Mouse (Mus musculus): ENCODE results near the gene Cpa2. TPM values are rescaled to one million over a fixed set of nuclear protein-coding genes. Genes with fewer than 3 reads are reported as not detected.

Cpa2 gene
- polyA plus RNA-seq, 1 experiment from 2014 or later = 765 TPM

- Histone ChIP-seq H3K36me3 (no peaks in the 10 kb centered on the region), H3K4me1 (peaks cover 26% of the 10 kb centered on the region), H3K27ac (no peak overlapping the region), H3K4me2 (no peak overlapping the region), H3K9me3 (no peaks in the 10 kb centered on the region), H3K9ac (no peak overlapping the region), H3K27me3 (replicated peaks) (no peaks in the 10 kb centered on the region), H3K4me3 (replicated peaks) (no peak overlapping the region)
- WGBS = 76% methylated on average over 7 of the region's 7 CpGs
- ATAC-seq (ENCODE audit: insufficient read depth, low FRiP score, low read depth) = no peak
Measured at GRCm38 (mm10) chr6:30550496-30551192, 9.3 kb downstream of the Cpa2 start.

GRCm38 (mm10) chr6:30551193-30551515 lies 9.8 kb downstream of the Cpa2 start:
- Histone ChIP-seq H3K27ac (no peak overlapping the region), H3K9me3 (no peaks in the 10 kb centered on the region), H3K9ac (no peak overlapping the region), H3K4me3 (replicated peaks) (no peak overlapping the region), H3K4me2 (no peak overlapping the region), H3K4me1 (peaks cover 23% of the 10 kb centered on the region), H3K27me3 (replicated peaks) (no peaks in the 10 kb centered on the region), H3K36me3 (no peaks in the 10 kb centered on the region)
- no peak for ATAC-seq (ENCODE audit: insufficient read depth, low FRiP score, low read depth)

- Histone ChIP-seq H3K4me3 (replicated peaks) (no peak overlapping the region), H3K27ac (no peak overlapping the region), H3K36me3 (no peaks in the 10 kb centered on the region), H3K4me2 (peak overlapping the region; percentile 32), H3K9ac (no peak overlapping the region), H3K4me1 (peaks cover 18% of the 10 kb centered on the region), H3K27me3 (replicated peaks) (no peaks in the 10 kb centered on the region), H3K9me3 (no peaks in the 10 kb centered on the region)
- no peak for ATAC-seq (ENCODE audit: insufficient read depth, low FRiP score, low read depth)
- whole genome bisulfite sequencing = 33% methylated on average over 23 of the region's 23 CpGs
Measured at GRCm38 (mm10) chr6:30551644-30552580, 10.5 kb downstream of the Cpa2 start.

DNA sequence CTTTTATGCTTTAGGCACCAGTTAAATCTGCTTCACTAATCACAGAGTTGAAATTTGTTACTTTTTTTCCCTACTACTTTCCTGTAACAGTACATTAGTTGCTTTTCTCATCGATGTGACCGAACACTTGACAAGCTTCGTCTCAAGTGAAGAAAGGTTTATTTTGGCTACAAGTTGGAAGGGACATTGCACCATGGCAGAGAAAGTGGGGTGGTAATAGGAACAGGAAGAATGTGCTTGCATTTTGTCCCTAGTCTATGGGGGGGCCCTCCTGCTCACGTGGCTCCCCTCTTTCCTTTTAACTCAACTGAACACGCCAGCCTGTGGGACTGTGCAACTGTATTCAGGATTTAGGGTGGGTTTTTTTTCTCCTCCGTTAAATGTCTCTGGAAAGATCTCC lies 11.2 kb downstream of the Cpa2 start:
- Histone ChIP-seq H3K9ac (no peak overlapping the region), H3K27ac (peak overlapping the region; percentile 16; the same call in 1 of the 2 replicates), H3K36me3 (no peaks in the 10 kb centered on the region), H3K4me1 (peaks cover 16% of the 10 kb centered on the region), H3K27me3 (replicated peaks) (no peaks in the 10 kb centered on the region), H3K4me3 (replicated peaks) (no peak overlapping the region), H3K9me3 (no peaks in the 10 kb centered on the region), H3K4me2 (no peak overlapping the region)
- WGBS = 54% methylated on average over 6 of the region's 6 CpGs
- no peak for ATAC-seq (ENCODE audit: insufficient read depth, low FRiP score, low read depth)

DNA sequence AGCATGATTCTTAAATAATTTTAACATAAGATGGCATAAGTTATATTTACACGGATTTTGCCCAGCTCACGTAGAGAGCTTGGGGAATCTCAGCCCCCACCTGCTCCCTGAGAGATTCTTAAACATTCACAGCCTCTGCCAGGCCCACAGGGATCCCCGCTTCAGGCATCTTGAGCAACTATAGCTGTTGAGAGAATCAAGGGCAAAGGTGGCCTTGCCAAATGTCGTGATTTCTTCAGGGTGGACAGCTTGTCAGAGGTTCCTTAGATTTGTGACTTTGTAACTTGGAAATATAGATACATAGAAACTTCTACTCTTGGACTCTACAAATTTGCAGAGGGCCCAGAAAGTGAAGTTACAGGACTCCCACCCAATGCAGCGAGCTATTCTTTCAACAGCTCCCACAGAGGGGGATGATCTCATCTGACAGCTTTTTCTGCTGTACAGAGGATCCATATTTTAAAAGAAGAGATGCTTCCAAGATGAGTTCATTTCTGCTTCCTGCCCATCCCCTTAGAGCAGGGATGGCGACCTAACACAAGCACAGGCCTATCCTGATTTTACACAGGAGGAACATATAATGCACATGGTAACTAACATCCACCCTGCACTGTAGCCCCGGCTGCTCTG lies 12.1 kb downstream of the Cpa2 start:
- H3K27ac ChIP-seq = 0 out of 2 replicates have a peak overlapping the region, but pooled peaks have one; percentile 16
- no peaks in the 10 kb centered on the region for H3K36me3 ChIP-seq
- 73% methylated on average over 7 of the region's 7 CpGs for WGBS
- H3K4me2 ChIP-seq = no peak overlapping the region
- no peaks in the 10 kb centered on the region for H3K27me3 ChIP-seq (replicated peaks)
- no peak for ATAC-seq (ENCODE audit: insufficient read depth, low FRiP score, low read depth)
- peaks cover 14% of the 10 kb centered on the region for H3K4me1 ChIP-seq
- no peak overlapping the region for H3K4me3 ChIP-seq (replicated peaks)
- H3K9ac ChIP-seq = no peak overlapping the region
- H3K9me3 ChIP-seq = no peaks in the 10 kb centered on the region

GRCm38 (mm10) chr6:30554092-30554491 lies 12.7 kb downstream of the Cpa2 start:
- no peak overlapping the region for H3K4me2 ChIP-seq
- peaks cover 11% of the 10 kb centered on the region for H3K4me1 ChIP-seq
- no peak overlapping the region for H3K27ac ChIP-seq
- 89% methylated on average over 5 of the region's 5 CpGs for WGBS
- no peak for ATAC-seq (ENCODE audit: insufficient read depth, low FRiP score, low read depth)
- no peaks in the 10 kb centered on the region for H3K27me3 ChIP-seq (replicated peaks)
- H3K36me3 ChIP-seq = no peaks in the 10 kb centered on the region
- no peaks in the 10 kb centered on the region for H3K9me3 ChIP-seq
- no peak overlapping the region for H3K9ac ChIP-seq
- H3K4me3 ChIP-seq (replicated peaks) = no peak overlapping the region

GRCm38 (mm10) chr6:30554621-30555170 lies 13.3 kb downstream of the Cpa2 start:
- H3K4me3 ChIP-seq (replicated peaks) = no peak overlapping the region
- H3K4me2 ChIP-seq = no peak overlapping the region
- H3K27me3 ChIP-seq (replicated peaks) = no peaks in the 10 kb centered on the region
- WGBS = 89% methylated on average over 5 of the region's 5 CpGs
- no peak overlapping the region for H3K9ac ChIP-seq
- no peaks in the 10 kb centered on the region for H3K9me3 ChIP-seq
- ATAC-seq (ENCODE audit: insufficient read depth, low FRiP score, low read depth) = no peak
- peaks cover 6% of the 10 kb centered on the region; the same call in 1 of the 2 replicates for H3K4me1 ChIP-seq
- H3K36me3 ChIP-seq = no peaks in the 10 kb centered on the region
- H3K27ac ChIP-seq = no peak overlapping the region

DNA sequence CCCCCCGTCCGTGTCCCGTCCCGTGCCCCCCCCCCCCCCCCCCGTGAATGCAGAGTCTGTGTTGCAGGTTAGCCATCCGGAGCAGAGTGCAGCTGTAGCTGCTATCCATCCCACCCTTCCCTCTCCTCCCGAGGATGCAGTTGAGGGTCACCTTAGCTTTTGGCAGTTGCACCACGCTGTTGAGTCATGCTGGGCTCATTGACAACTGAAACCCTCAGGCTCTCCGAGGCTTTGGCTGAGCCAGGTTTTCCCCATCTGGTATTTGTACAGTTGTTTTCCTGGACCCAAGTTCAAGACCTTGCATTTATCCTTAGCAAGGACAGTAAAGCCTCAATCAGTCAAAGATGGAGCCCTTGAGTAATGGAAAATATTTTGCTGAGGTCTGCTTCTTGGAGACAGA lies 14.7 kb downstream of the Cpa2 start:
- WGBS = 19% methylated on average over 4 of the region's 9 CpGs
- no peak for ATAC-seq (ENCODE audit: insufficient read depth, low FRiP score, low read depth)

GRCm38 (mm10) chr6:30559726-30560125 lies 18.3 kb downstream of the Cpa2 start:
- Histone ChIP-seq H3K9me3 (no peaks in the 10 kb centered on the region), H3K36me3 (no peaks in the 10 kb centered on the region), H3K27ac (no peak overlapping the region), H3K27me3 (replicated peaks) (no peaks in the 10 kb centered on the region), H3K4me3 (replicated peaks) (no peak overlapping the region), H3K9ac (no peak overlapping the region), H3K4me1 (no peaks in the 10 kb centered on the region), H3K4me2 (no peak overlapping the region)
- 74% methylated on average over 1 of the region's 1 CpGs for WGBS
- no peak for ATAC-seq (ENCODE audit: insufficient read depth, low FRiP score, low read depth)

More for the DNA sequence above, 14.7 kb downstream of the Cpa2 start:
- Histone ChIP-seq H3K27ac (no peak overlapping the region), H3K36me3 (no peaks in the 10 kb centered on the region), H3K4me1 (peaks cover 6% of the 10 kb centered on the region; the same call in 1 of the 2 replicates), H3K4me3 (replicated peaks) (no peak overlapping the region), H3K27me3 (replicated peaks) (no peaks in the 10 kb centered on the region), H3K9me3 (no peaks in the 10 kb centered on the region), H3K4me2 (no peak overlapping the region), H3K9ac (no peak overlapping the region)

DNA sequence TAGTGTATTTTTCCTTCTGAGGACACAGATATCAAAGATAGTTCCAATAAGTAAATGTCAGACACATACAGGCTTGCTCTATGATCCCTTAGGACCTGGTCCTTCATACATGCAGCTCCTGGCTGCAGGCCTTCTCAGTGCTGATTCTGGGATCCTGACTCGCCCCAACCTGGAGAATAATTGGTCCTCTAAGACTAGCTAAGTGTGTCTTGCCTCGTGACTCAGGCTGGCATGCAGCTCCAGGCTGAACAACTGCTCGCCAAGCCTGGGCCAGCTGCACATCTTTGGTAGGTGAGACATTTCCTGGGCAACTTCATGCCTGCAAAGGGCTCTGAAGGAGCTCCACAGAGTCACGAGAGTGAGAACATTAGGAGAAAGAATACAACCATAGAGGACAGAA lies 20.8 kb downstream of the Cpa2 start:
- no peak for ATAC-seq (ENCODE audit: insufficient read depth, low FRiP score, low read depth)
- Histone ChIP-seq H3K9me3 (no peaks in the 10 kb centered on the region), H3K4me1 (no peaks in the 10 kb centered on the region), H3K27me3 (replicated peaks) (no peaks in the 10 kb centered on the region), H3K4me2 (no peak overlapping the region), H3K36me3 (no peaks in the 10 kb centered on the region), H3K9ac (no peak overlapping the region), H3K4me3 (replicated peaks) (no peak overlapping the region), H3K27ac (no peak overlapping the region)
- WGBS = 79% methylated on average over 4 of the region's 4 CpGs

DNA sequence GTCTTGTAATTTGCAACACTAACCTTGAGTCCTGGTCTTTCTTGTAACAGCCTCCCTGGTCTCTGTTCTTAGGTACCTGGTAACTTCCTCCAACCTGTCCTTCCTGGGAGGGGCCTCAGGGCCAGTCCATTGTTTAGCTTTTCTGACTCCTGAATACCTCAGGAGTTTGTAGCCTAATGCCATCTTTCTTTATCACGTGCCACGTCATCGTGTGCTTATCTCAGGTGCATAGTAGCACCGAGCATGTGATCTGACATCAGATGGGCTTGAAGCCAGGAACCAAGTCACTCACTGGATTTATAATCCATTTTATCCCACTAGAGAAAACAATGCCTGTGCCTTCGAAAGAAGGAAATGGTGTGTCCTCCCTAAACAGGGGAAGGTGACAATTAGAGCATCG lies 22.2 kb downstream of the Cpa2 start:
- ATAC-seq (ENCODE audit: insufficient read depth, low FRiP score, low read depth) = no peak
- Histone ChIP-seq H3K27ac (no peak overlapping the region), H3K4me2 (no peak overlapping the region), H3K9ac (no peak overlapping the region), H3K36me3 (no peaks in the 10 kb centered on the region), H3K4me1 (no peaks in the 10 kb centered on the region), H3K27me3 (replicated peaks) (no peaks in the 10 kb centered on the region), H3K9me3 (no peaks in the 10 kb centered on the region), H3K4me3 (replicated peaks) (no peak overlapping the region)
- 56% methylated on average over 6 of the region's 6 CpGs for WGBS

DNA sequence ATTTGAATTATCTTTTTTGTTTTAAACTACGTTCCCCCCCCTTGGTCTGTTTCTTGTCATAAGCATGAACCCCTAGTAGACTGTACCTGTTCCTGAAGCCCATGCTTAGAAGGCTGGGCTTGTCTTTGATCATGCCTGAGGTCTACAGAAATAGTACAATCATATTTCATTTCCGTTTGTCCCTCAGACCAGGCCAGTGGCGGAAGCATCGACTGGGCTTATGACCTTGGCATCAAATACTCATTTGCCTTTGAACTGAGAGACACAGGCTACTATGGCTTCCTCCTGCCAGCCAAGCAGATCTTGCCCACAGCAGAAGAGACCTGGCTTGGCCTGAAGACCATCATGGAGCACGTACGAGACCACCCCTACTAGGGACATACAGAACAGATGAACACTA lies 22.7 kb downstream of the Cpa2 start:
- H3K27ac ChIP-seq = no peak overlapping the region
- no peak overlapping the region for H3K9ac ChIP-seq
- no peaks in the 10 kb centered on the region for H3K36me3 ChIP-seq
- 84% methylated on average over 6 of the region's 6 CpGs for WGBS
- no peak for ATAC-seq (ENCODE audit: insufficient read depth, low FRiP score, low read depth)
- no peak overlapping the region for H3K4me2 ChIP-seq
- no peak overlapping the region for H3K4me3 ChIP-seq (replicated peaks)
- no peaks in the 10 kb centered on the region for H3K4me1 ChIP-seq
- no peaks in the 10 kb centered on the region for H3K27me3 ChIP-seq (replicated peaks)
- no peaks in the 10 kb centered on the region for H3K9me3 ChIP-seq

Data from stomach, embryonic 15.5 days (tissue).